Mouse (Mus musculus) stomach, postnatal 0 days (tissue): ENCODE results near the gene Naa38.

Experiments
- CTCF ChIP-seq: IDR thresholded peaks from 2 replicates; pipeline ENCODE4 v1.5.1; 2016; ENCODE audit warnings: antibody characterized with exemption, low read depth, mild to moderate bottlenecking, moderate library complexity
- EP300 ChIP-seq: optimal IDR thresholded peaks from 2 replicates; pipeline ENCODE3; 2016; ENCODE audit warnings: antibody characterized with exemption

DNA sequence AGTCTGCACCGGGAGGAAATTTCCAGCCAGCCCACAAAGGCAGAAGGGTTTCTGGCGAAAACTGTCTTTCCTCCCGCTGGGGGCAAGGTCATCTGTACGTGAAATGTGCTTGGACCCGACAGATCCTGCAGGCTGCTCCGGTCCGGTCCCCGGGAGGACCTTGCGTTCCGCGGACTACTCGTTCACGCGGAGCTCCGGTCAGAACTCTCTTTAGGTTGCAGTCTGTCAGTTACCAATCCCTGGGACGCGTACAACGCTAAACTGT lies 14.7 kb downstream of the Naa38 start:
- TF ChIP-seq EP300 (no peak), CTCF (no peak)
